Mouse (Mus musculus) right cerebral cortex, postnatal 25 days (tissue): ENCODE measurements around the gene Pex11g.

Experiments used
- DNase-seq: peaks from one replicate; pipeline ENCODE4 v3.0.0; 2022

The Pex11g gene

GRCm38 (mm10) chr8:3414639-3415190, 52.8 kb downstream of the Pex11g start:
- DNase-seq, result no peak

- DNase-seq, result no peak
Observed at GRCm38 (mm10) chr8:3412816-3413215, 54.7 kb downstream of the Pex11g start.

- DNase-seq, result no peak
Observed at GRCm38 (mm10) chr8:3411901-3412301, 55.6 kb downstream of the Pex11g start.

- no peak for DNase-seq
Observed at GRCm38 (mm10) chr8:3411085-3411484, 56.4 kb downstream of the Pex11g start.

GRCm38 (mm10) chr8:3407417-3407816, 60.1 kb downstream of the Pex11g start:
- DNase-seq, result no peak
